Mouse (Mus musculus): ENCODE measurements around the gene Rab36. TPM values are rescaled to one million over a fixed set of nuclear protein-coding genes. Genes with fewer than 3 reads are reported as not detected.

The Rab36 gene
- polyA plus RNA-seq, 1 experiment from 2014 or later: 8.6 TPM

GRCm38 (mm10) chr10:75093252-75093987 lies 56.6 kb downstream of the Rab36 start:
- Histone ChIP-seq H3K27me3 (ENCODE audit: control insufficient read depth, insufficient read depth, low read length) (no peaks in the 10 kb centered on the region), H3K4me2 (ENCODE audit: low read depth) (no peak overlapping the region; the same call in 1 of the 2 replicates), H3K36me3 (ENCODE audit: control insufficient read depth, insufficient read depth, low read length) (no peaks in the 10 kb centered on the region), H3K9ac (ENCODE audit: low read length) (no peak overlapping the region), H3K9me3 (ENCODE audit: control insufficient read depth, low read length) (no peaks in the 10 kb centered on the region), H3K27ac (ENCODE audit: low read depth, low read length) (no peak overlapping the region), H3K4me3 (ENCODE audit: low read depth, low read length) (no peak overlapping the region), H3K4me1 (ENCODE audit: control insufficient read depth, insufficient read depth, low read length) (peaks cover 14% of the 10 kb centered on the region)
- DNase-seq (ENCODE audit: low spot score) (peak; percentile 52), ATAC-seq (ENCODE audit: insufficient read depth, low FRiP score, low TSS enrichment) (peak; percentile 74)
- WGBS: 27% methylated on average over 22 of the region's 22 CpGs

- Histone ChIP-seq H3K9ac (ENCODE audit: low read length) (no peak overlapping the region), H3K27me3 (ENCODE audit: control insufficient read depth, insufficient read depth, low read length) (no peaks in the 10 kb centered on the region), H3K36me3 (ENCODE audit: control insufficient read depth, insufficient read depth, low read length) (no peaks in the 10 kb centered on the region), H3K4me3 (ENCODE audit: low read depth, low read length) (no peak overlapping the region), H3K4me1 (ENCODE audit: control insufficient read depth, insufficient read depth, low read length) (peaks cover 22% of the 10 kb centered on the region), H3K4me2 (ENCODE audit: low read depth) (no peak overlapping the region), H3K9me3 (ENCODE audit: control insufficient read depth, low read length) (no peaks in the 10 kb centered on the region), H3K27ac (ENCODE audit: low read depth, low read length) (no peak overlapping the region)
- DNase-seq (ENCODE audit: low spot score) (no peak), ATAC-seq (ENCODE audit: insufficient read depth, low FRiP score, low TSS enrichment) (no peak)
- 96% methylated on average over 1 of the region's 1 CpGs for WGBS
Observed at GRCm38 (mm10) chr10:75094338-75094737, 57.5 kb downstream of the Rab36 start.

GRCm38 (mm10) chr10:75095216-75095615 lies 58.4 kb downstream of the Rab36 start:
- ATAC-seq (ENCODE audit: insufficient read depth, low FRiP score, low TSS enrichment): no peak
- 90% methylated on average over 7 of the region's 7 CpGs for WGBS

GRCm38 (mm10) chr10:75098446-75099183 lies 61.8 kb downstream of the Rab36 start:
- WGBS: 20% methylated on average over 10 of the region's 10 CpGs
- ATAC-seq (ENCODE audit: insufficient read depth, low FRiP score, low TSS enrichment): peak; percentile 71
- peak; percentile 71 for DNase-seq (ENCODE audit: low spot score)
- Histone ChIP-seq H3K9me3 (ENCODE audit: control insufficient read depth, low read length) (no peaks in the 10 kb centered on the region), H3K4me3 (ENCODE audit: low read depth, low read length) (no peak overlapping the region), H3K36me3 (ENCODE audit: control insufficient read depth, insufficient read depth, low read length) (no peaks in the 10 kb centered on the region), H3K27me3 (ENCODE audit: control insufficient read depth, insufficient read depth, low read length) (no peaks in the 10 kb centered on the region), H3K4me2 (ENCODE audit: low read depth) (no peak overlapping the region), H3K27ac (ENCODE audit: low read depth, low read length) (0 out of 2 replicates have a peak overlapping the region, but pooled peaks have one; percentile 31), H3K9ac (ENCODE audit: low read length) (no peak overlapping the region), H3K4me1 (ENCODE audit: control insufficient read depth, insufficient read depth, low read length) (peaks cover 20% of the 10 kb centered on the region)

More at GRCm38 (mm10) chr10:75095216-75095615, 58.4 kb downstream of the Rab36 start:
- H3K27ac ChIP-seq (ENCODE audit: low read depth, low read length): no peak overlapping the region
- H3K36me3 ChIP-seq (ENCODE audit: control insufficient read depth, insufficient read depth, low read length): no peaks in the 10 kb centered on the region
- H3K4me3 ChIP-seq (ENCODE audit: low read depth, low read length): no peak overlapping the region
- no peaks in the 10 kb centered on the region for H3K9me3 ChIP-seq (ENCODE audit: control insufficient read depth, low read length)
- H3K9ac ChIP-seq (ENCODE audit: low read length): no peak overlapping the region
- no peak for DNase-seq (ENCODE audit: low spot score)
- H3K4me2 ChIP-seq (ENCODE audit: low read depth): no peak overlapping the region
- peaks cover 22% of the 10 kb centered on the region for H3K4me1 ChIP-seq (ENCODE audit: control insufficient read depth, insufficient read depth, low read length)
- H3K27me3 ChIP-seq (ENCODE audit: control insufficient read depth, insufficient read depth, low read length): no peaks in the 10 kb centered on the region

GRCm38 (mm10) chr10:75100298-75100697 lies 63.4 kb downstream of the Rab36 start:
- ATAC-seq (ENCODE audit: insufficient read depth, low FRiP score, low TSS enrichment) (no peak), DNase-seq (ENCODE audit: low spot score) (no peak)
- Histone ChIP-seq H3K36me3 (ENCODE audit: control insufficient read depth, insufficient read depth, low read length) (no peaks in the 10 kb centered on the region), H3K4me3 (ENCODE audit: low read depth, low read length) (no peak overlapping the region), H3K9ac (ENCODE audit: low read length) (no peak overlapping the region), H3K27me3 (ENCODE audit: control insufficient read depth, insufficient read depth, low read length) (no peaks in the 10 kb centered on the region), H3K4me2 (ENCODE audit: low read depth) (no peak overlapping the region), H3K27ac (ENCODE audit: low read depth, low read length) (no peak overlapping the region), H3K9me3 (ENCODE audit: control insufficient read depth, low read length) (no peaks in the 10 kb centered on the region), H3K4me1 (ENCODE audit: control insufficient read depth, insufficient read depth, low read length) (peaks cover 23% of the 10 kb centered on the region)
- WGBS: 66% methylated on average over 7 of the region's 7 CpGs

GRCm38 (mm10) chr10:75103502-75103901 lies 66.6 kb downstream of the Rab36 start:
- Histone ChIP-seq H3K4me3 (ENCODE audit: low read depth, low read length) (no peak overlapping the region), H3K4me1 (ENCODE audit: control insufficient read depth, insufficient read depth, low read length) (peaks cover 19% of the 10 kb centered on the region), H3K9ac (ENCODE audit: low read length) (no peak overlapping the region), H3K27me3 (ENCODE audit: control insufficient read depth, insufficient read depth, low read length) (no peaks in the 10 kb centered on the region), H3K27ac (ENCODE audit: low read depth, low read length) (no peak overlapping the region), H3K4me2 (ENCODE audit: low read depth) (no peak overlapping the region), H3K9me3 (ENCODE audit: control insufficient read depth, low read length) (no peaks in the 10 kb centered on the region), H3K36me3 (ENCODE audit: control insufficient read depth, insufficient read depth, low read length) (no peaks in the 10 kb centered on the region)
- no peak for DNase-seq (ENCODE audit: low spot score)
- ATAC-seq (ENCODE audit: insufficient read depth, low FRiP score, low TSS enrichment): no peak
- WGBS: 80% methylated on average over 2 of the region's 2 CpGs

Other genes starting within 250 kb of the Rab36 start
- 14.7 and 16.0 TPM in 2 replicates for gene Gnaz, start 69.9 kb upstream of the Rab36 start, polyA plus RNA-seq (2014; fragmentation: Nextera tagmentation; extraction: Ambion mirVana)
- gene Rsph14, start 4.5 kb upstream of the Rab36 start, polyA plus RNA-seq (2014; fragmentation: Nextera tagmentation; extraction: Ambion mirVana): not detected in 2 replicates
- 9.7 and 11.1 TPM in 2 replicates for gene Bcr, start 23.5 kb downstream of the Rab36 start, polyA plus RNA-seq (2014; fragmentation: Nextera tagmentation; extraction: Ambion mirVana)
- 21.8 and 23.0 TPM in 2 replicates for gene Specc1l, start 175.0 kb downstream of the Rab36 start, polyA plus RNA-seq (2014; fragmentation: Nextera tagmentation; extraction: Ambion mirVana)